Mouse (Mus musculus) heart, adult 2 months (tissue): Measurements from ENCODE around the gene Serpina3k. TPM values are rescaled to one million over a fixed set of nuclear protein-coding genes. Genes with fewer than 3 reads are reported as not detected.
"Not testable (repeated sequence)": the region's sequence is repeated elsewhere in the genome, so short reads cannot be mapped to it uniquely, and the experiment has no call there.

Source experiments
- DNase-seq, 2 experiments: peaks; one replicate each; pipeline ENCODE4 v3.0.0; 2021
- H3K27ac ChIP-seq: fragments of 200-600 bp; 2 replicates; pipeline ENCODE4 v1.8.1; 2022
- H3K27me3 ChIP-seq: fragments of 200-500 bp; 2 replicates; pipeline ENCODE4 v1.6.1; 2012; ENCODE audit warnings: mild to moderate bottlenecking, low read length, inconsistent platforms, mixed read lengths; ENCODE audit not compliant: control insufficient read depth, insufficient read depth
- H3K36me3 ChIP-seq: fragments of 200-500 bp; 2 replicates; pipeline ENCODE4 v1.6.1; 2012; ENCODE audit warnings: low read length, inconsistent platforms; ENCODE audit not compliant: control insufficient read depth, insufficient read depth
- H3K4me1 ChIP-seq: fragments of 200-500 bp; 2 replicates; pipeline ENCODE4 v1.6.1; 2011; ENCODE audit warnings: low read length; ENCODE audit not compliant: control insufficient read depth, insufficient read depth
- H3K4me3 ChIP-seq: fragments of 200-600 bp; 2 replicates; pipeline ENCODE4 v1.8.1; 2022
- H3K79me2 ChIP-seq: fragments of 200-500 bp; replicated peaks from 2 replicates; pipeline ENCODE4 v1.6.1; 2012; ENCODE audit warnings: mild to moderate bottlenecking, inconsistent platforms, low read length, moderate library complexity, mixed read lengths; ENCODE audit not compliant: control insufficient read depth, insufficient read depth
- H3K9ac ChIP-seq: fragments of 200-500 bp; 2 replicates; pipeline ENCODE4 v1.6.1; 2012; ENCODE audit warnings: low read depth, mild to moderate bottlenecking, control low read depth, inconsistent platforms, low read length, mixed read lengths
- CTCF ChIP-seq: fragments of 200-600 bp; IDR thresholded peaks from 2 replicates; pipeline ENCODE4 v1.8.1; 2022; ENCODE audit warnings: antibody characterized with exemption, mild to moderate bottlenecking, moderate library complexity
- EP300 ChIP-seq: fragments of 200-500 bp; IDR thresholded peaks from 2 replicates; pipeline ENCODE4 v1.6.1; 2011; ENCODE audit warnings: low read depth, low read length, control low read depth; ENCODE audit not compliant: insufficient read depth
- POLR2A ChIP-seq: fragments of 200-500 bp; IDR thresholded peaks from 2 replicates; pipeline ENCODE4 v1.6.1; 2011; ENCODE audit warnings: mild to moderate bottlenecking, low read depth, low read length, control low read depth; ENCODE audit not compliant: insufficient read depth
- WGBS: fragments of 180-500 bp; shearing (Covaris S2); methylation state at CpG from one replicate; pipeline ENCODE4 v1.1.7; 2018; 5-methylcytosine and 5-hydroxymethylcytosine counted together
- intact Hi-C: fragments of 180-260 bp; cut with DNase I; formaldehyde crosslinking; loops from one replicate; pipeline ENCODE4 v1.15.1; 2025
- long read RNA-seq: library from polyadenylated mRNA; stranded (forward); transcript quantifications from one replicate; pipeline ENCODE4 v2.0.0, GENCODE M21; 2021
- polyA plus RNA-seq: library from polyadenylated mRNA; depleted of rRNA; stranded (reverse); fragments of >200 nt; gene quantifications from 2 replicates; pipeline ENCODE4 v1.2.3, GENCODE M21; 2012; rRNA removed
- total RNA-seq, 2 experiments: library from RNA; stranded (reverse); gene quantifications; 2 replicates each; pipeline ENCODE4 v1.2.3; 2021

Serpina3k gene
- total RNA-seq (under 1 TPM; 0.14 to 0.34 TPM), polyA plus RNA-seq (2.3 TPM in 1 of 2 replicates, not detected in the other)
- long read RNA-seq = 0 reads

GRCm38 (mm10) chr12:104338226-104338625 lies at the start of gene Serpina3k, which contains the start of gene Serpina3m:
TSS of gene Serpina3k (plus strand) at chr12:104338486.
TSS of gene Serpina3m (plus strand) at chr12:104338486.
- H3K36me3 ChIP-seq, H3K27me3 ChIP-seq, H3K9ac ChIP-seq, H3K27ac ChIP-seq, H3K4me1 ChIP-seq, H3K4me3 ChIP-seq, DNase-seq, intact Hi-C loops, H3K79me2 ChIP-seq: not testable (repeated sequence)
- WGBS = 62% methylated on average over 3 of the region's 3 CpGs

- no peak for DNase-seq
- Histone ChIP-seq H3K27me3 (no peaks in the 10 kb centered on the region), H3K79me2 (no peaks in the 10 kb centered on the region), H3K9ac (no peak overlapping the region), H3K4me1 (no peaks in the 10 kb centered on the region), H3K4me3 (no peak overlapping the region), H3K27ac (no peak overlapping the region), H3K36me3 (no peaks in the 10 kb centered on the region)
- intact Hi-C loops = no loop called here
- TF ChIP-seq EP300 (no peak), CTCF (no peak), POLR2A (no peak)
- 47% methylated on average over 4 of the region's 4 CpGs for WGBS
Observed at GRCm38 (mm10) chr12:104289872-104290271, 48.4 kb upstream of the Serpina3k start.

GRCm38 (mm10) chr12:104293963-104294362 lies 44.3 kb upstream of the Serpina3k start:
- Histone ChIP-seq H3K36me3 (no peaks in the 10 kb centered on the region), H3K27ac (no peak overlapping the region), H3K9ac (no peak overlapping the region), H3K79me2 (no peaks in the 10 kb centered on the region), H3K27me3 (no peaks in the 10 kb centered on the region), H3K4me1 (no peaks in the 10 kb centered on the region), H3K4me3 (no peak overlapping the region)
- DNase-seq = no peak
- intact Hi-C loops = no loop called here
- WGBS = 77% methylated on average over 2 of the region's 2 CpGs
- TF ChIP-seq POLR2A (no peak), EP300 (no peak)

- H3K9ac ChIP-seq = no peak overlapping the region
- no peaks in the 10 kb centered on the region for H3K27me3 ChIP-seq
- no peaks in the 10 kb centered on the region for H3K79me2 ChIP-seq
- no peak overlapping the region for H3K27ac ChIP-seq
- no peak overlapping the region for H3K4me3 ChIP-seq
- no peaks in the 10 kb centered on the region for H3K36me3 ChIP-seq
- no peak for TF ChIP-seq CTCF
- no peak for TF ChIP-seq EP300
- no peak for TF ChIP-seq POLR2A
- H3K4me1 ChIP-seq = no peaks in the 10 kb centered on the region
- intact Hi-C loops = no loop called here
- no peak for DNase-seq
- WGBS = 87% methylated on average over 2 of the region's 2 CpGs
Observed at GRCm38 (mm10) chr12:104298049-104298448, 40.2 kb upstream of the Serpina3k start.

GRCm38 (mm10) chr12:104305991-104306390 lies 32.3 kb upstream of the Serpina3k start:
- H3K4me1 ChIP-seq = no peaks in the 10 kb centered on the region
- no peaks in the 10 kb centered on the region for H3K27me3 ChIP-seq
- no peaks in the 10 kb centered on the region for H3K36me3 ChIP-seq
- H3K27ac ChIP-seq = no peak overlapping the region
- intact Hi-C loops = no loop called here
- WGBS = 73% methylated on average over 4 of the region's 4 CpGs
- H3K79me2 ChIP-seq = no peaks in the 10 kb centered on the region
- H3K9ac ChIP-seq = no peak overlapping the region
- no peak overlapping the region for H3K4me3 ChIP-seq
- DNase-seq = no peak
- TF ChIP-seq POLR2A = no peak
- no peak for TF ChIP-seq EP300
- TF ChIP-seq CTCF = no peak

GRCm38 (mm10) chr12:104314253-104314652 lies 24.0 kb upstream of the Serpina3k start, which contains the start of gene Serpina3j:
TSS of gene Serpina3j (plus strand) at chr12:104314553.
- 64% methylated on average over 1 of the region's 1 CpGs for WGBS
- H3K27ac ChIP-seq = no peak within 1 kb of the TSS
- DNase-seq = no peak
- intact Hi-C loops = no loop called here
- H3K27me3 ChIP-seq = no peaks in the 10 kb centered on the region
- no peaks in the 10 kb centered on the region for H3K36me3 ChIP-seq
- TF ChIP-seq EP300 = no peak
- no peak for TF ChIP-seq CTCF
- no peak for TF ChIP-seq POLR2A
- no peak within 1 kb of the TSS for H3K9ac ChIP-seq
- no peaks in the 10 kb centered on the region for H3K4me1 ChIP-seq
- no peaks in the 10 kb centered on the region for H3K79me2 ChIP-seq
- H3K4me3 ChIP-seq = no peak within 1 kb of the TSS
